Comparison of ENCODE assay signal across 10 mouse cellular contexts in the genomic region with DNA sequence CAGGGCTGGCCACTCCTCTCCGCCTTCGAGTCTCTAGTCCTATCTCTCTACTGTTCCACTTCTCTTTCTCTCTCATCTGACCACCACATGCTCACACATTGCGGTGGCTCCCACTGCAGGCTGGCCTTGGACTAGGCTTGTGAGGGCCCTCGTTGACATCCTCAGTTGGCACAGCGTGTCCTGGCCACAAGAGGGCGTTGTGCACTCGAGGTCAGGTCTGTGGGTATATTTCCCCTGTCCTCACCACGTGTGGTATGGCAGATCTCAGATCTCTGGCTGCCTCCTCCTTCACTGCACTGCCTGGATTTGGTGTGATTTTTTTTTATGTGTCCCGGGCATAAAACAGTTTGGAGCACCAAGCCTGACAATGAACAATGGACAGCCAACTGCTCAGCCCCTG. TPM values are rescaled to one million over a fixed set of nuclear protein-coding genes. Genes with fewer than 3 reads are reported as not detected.
DNase-seq lines count a peak whose midpoint lies in the region; ATAC-seq and TF ChIP-seq lines count a peak whose summit lies in the region.
"Had no signal": no experiment of that assay in that cellular context is flagged by ENCODE, and none has a peak within 500 bp of the region (broad histone marks: within the 10 kb centered on the region; RNA-seq: fewer than 3 reads in every experiment).

No protein-coding gene starts in this region.

- TF ChIP-seq EP300 in CH12.LX (IDR thresholded peaks at IDR 0.05; ENCODE audit: low read length) = no peak

- peak; percentile 47 to 95 for TF ChIP-seq CTCF in CH12.LX (conservative IDR thresholded peaks at IDR 0.05 in 1 of 2, IDR thresholded peaks at IDR 0.05 in 1 of 2; ENCODE audit: low read depth in 2 of 2, low read length in 2 of 2)

- H3K4me3 ChIP-seq in kidney, embryonic 16.5 days (ENCODE audit: low read length) = no peak overlapping the region
- H3K4me3 ChIP-seq in CH12.LX (replicated peaks in 1 of 3; ENCODE audit: low read depth in 2 of 3, low read length in 2 of 3, poor library complexity in 1 of 3) = no peak overlapping the region
- H3K4me3 ChIP-seq in liver, embryonic 12.5 days = no peak overlapping the region
- H3K4me3 ChIP-seq: neural tube, embryonic 13.5 days had no signal

- peaks cover 7% of the 10 kb centered on the region; the same call in 1 of the 2 replicates for H3K4me1 ChIP-seq in kidney, embryonic 16.5 days (ENCODE audit: insufficient read depth, low read length)
- H3K4me1 ChIP-seq in CH12.LX (ENCODE audit: control insufficient read depth in 1 of 2, insufficient read depth in 2 of 2) = peaks cover 12 to 29% of the 10 kb centered on the region in 2 experiments
- peaks cover 10% of the 10 kb centered on the region for H3K4me1 ChIP-seq in liver, embryonic 12.5 days

- TF ChIP-seq RAD21 in CH12.LX (IDR thresholded peaks at IDR 0.05; ENCODE audit: low read depth, low read length) = peak; percentile 49

- H3K36me3 ChIP-seq in kidney, embryonic 16.5 days (ENCODE audit: insufficient read depth, low read length) = no peaks in the 10 kb centered on the region
- H3K36me3 ChIP-seq in CH12.LX (replicated peaks in 1 of 2; ENCODE audit: control insufficient read depth in 1 of 2, insufficient read depth in 1 of 2, low read length in 1 of 2) = no peaks in the 10 kb centered on the region
- H3K36me3 ChIP-seq in liver, embryonic 12.5 days = no peaks in the 10 kb centered on the region
- H3K36me3 ChIP-seq: neural tube, embryonic 13.5 days had no signal

- no peak for DNase-seq in kidney, adult 9 months
- DNase-seq in A20 (ENCODE audit: low read depth, low spot score) (peak; percentile 67), CH12.LX (ENCODE audit: extremely low read depth) (peak; percentile 64)
- DNase-seq in cerebellum, adult 9-11 months = no peak
- DNase-seq in neural tube, embryonic 10.5 days (ENCODE audit: extremely low spot score, low spot score) = no peak
- DNase-seq in frontal cortex, postnatal 25 days (ENCODE audit: low spot score in 2 of 2) = no peak
- DNase-seq: gastrocnemius, postnatal 25 days had no signal

- 48% methylated on average over 9 of the region's 9 CpGs for WGBS in kidney, embryonic 16.5 days
- 33% methylated on average over 9 of the region's 9 CpGs for whole genome bisulfite sequencing in liver, embryonic 12.5 days (ENCODE audit: insufficient replicate concordance)

- in situ Hi-C loops in CH12.LX (cut with MboI; ENCODE audit: low pct_ligation_motif_present, low pct_unique_long_range_greater_than_20kb, low sequenced_read_pairs) = no loop called here

- H3K9me3 ChIP-seq in kidney, embryonic 16.5 days (ENCODE audit: low read length) = no peaks in the 10 kb centered on the region
- H3K9me3 ChIP-seq in CH12.LX (replicated peaks; ENCODE audit: low read length) = no peaks in the 10 kb centered on the region
- no peaks in the 10 kb centered on the region for H3K9me3 ChIP-seq in liver, embryonic 12.5 days (replicated peaks)
- H3K9me3 ChIP-seq: neural tube, embryonic 13.5 days had no signal

- no peak overlapping the region for H3K27ac ChIP-seq in kidney, embryonic 16.5 days (ENCODE audit: low read length)
- no peak overlapping the region for H3K27ac ChIP-seq in CH12.LX (ENCODE audit: insufficient read depth, low read depth)
- no peak overlapping the region for H3K27ac ChIP-seq in liver, embryonic 12.5 days
- H3K27ac ChIP-seq: neural tube, embryonic 13.5 days had no signal

- H3K79me2 ChIP-seq in CH12.LX (replicated peaks; ENCODE audit: control insufficient read depth, extremely low read depth, insufficient read depth, poor library complexity, severe bottlenecking) = no peaks in the 10 kb centered on the region

- dilution Hi-C loops in CH12.LX (cut with MboI; ENCODE audit: extremely low pct_ligation_motif_present, extremely low pct_unique_long_range_greater_than_20kb, low sequenced_read_pairs) = no loop called here

- no peak overlapping the region for H3K4me2 ChIP-seq in kidney, embryonic 16.5 days (replicated peaks; ENCODE audit: low read depth, low read length)
- no peak overlapping the region for H3K4me2 ChIP-seq in CH12.LX (ENCODE audit: insufficient read depth, low read depth, poor library complexity, severe bottlenecking)
- no peak overlapping the region for H3K4me2 ChIP-seq in liver, embryonic 12.5 days
- H3K4me2 ChIP-seq: neural tube, embryonic 13.5 days had no signal

- H3K27me3 ChIP-seq in kidney, embryonic 16.5 days (ENCODE audit: insufficient read depth, low read length) = no peaks in the 10 kb centered on the region
- H3K27me3 ChIP-seq in CH12.LX (replicated peaks) = no peaks in the 10 kb centered on the region
- no peaks in the 10 kb centered on the region for H3K27me3 ChIP-seq in liver, embryonic 12.5 days (replicated peaks)
- H3K27me3 ChIP-seq: neural tube, embryonic 13.5 days had no signal

- H3K9ac ChIP-seq in kidney, embryonic 16.5 days (replicated peaks; ENCODE audit: low read length) = no peak overlapping the region
- no peak overlapping the region for H3K9ac ChIP-seq in CH12.LX (ENCODE audit: insufficient read depth, low read depth)
- no peak overlapping the region for H3K9ac ChIP-seq in liver, embryonic 12.5 days
- H3K9ac ChIP-seq: neural tube, embryonic 13.5 days had no signal

- ATAC-seq in kidney, embryonic 16.5 days (ENCODE audit: low FRiP score, low TSS enrichment) = 0 out of 2 replicates have a peak, but pooled peaks have one; percentile 5
- 0 out of 2 replicates have a peak, but pooled peaks have one; percentile 13 for ATAC-seq in liver, embryonic 12.5 days

- no peak for TF ChIP-seq POLR2A in CH12.LX (IDR thresholded peaks at IDR 0.05; ENCODE audit: low read depth, low read length)

TF ChIP-seq in CH12.LX, 34 proteins besides CTCF, POLR2A, EP300 and RAD21 (continues in another document):
- TF ChIP-seq JUN (IDR thresholded peaks at IDR 0.05; ENCODE audit: insufficient read depth, low read depth, low read length) = no peak
- TF ChIP-seq KAT2A (IDR thresholded peaks at IDR 0.05; ENCODE audit: insufficient replicate concordance, low read length) = no peak
- TF ChIP-seq MEF2A (IDR thresholded peaks at IDR 0.05; ENCODE audit: borderline replicate concordance, low read depth, low read length) = no peak; the same call in 1 of the 2 replicates
- TF ChIP-seq UBTF (IDR thresholded peaks at IDR 0.05; ENCODE audit: low read depth, low read length) = no peak
- TF ChIP-seq TCF12 (IDR thresholded peaks at IDR 0.05; ENCODE audit: low read depth, low read length) = no peak
- TF ChIP-seq HCFC1 (IDR thresholded peaks at IDR 0.05; ENCODE audit: low read depth, low read length) = no peak
- TF ChIP-seq USF1 (IDR thresholded peaks at IDR 0.05; ENCODE audit: low read depth, low read length) = no peak
- no peak for TF ChIP-seq ELF1 (IDR thresholded peaks at IDR 0.05; ENCODE audit: low read depth, low read length)
- no peak for TF ChIP-seq ZMIZ1 (IDR thresholded peaks at IDR 0.05; ENCODE audit: low read depth, low read length)
- peak; percentile 76 for TF ChIP-seq MAX (IDR thresholded peaks at IDR 0.05; ENCODE audit: low read length)
- no peak for TF ChIP-seq NELFE (IDR thresholded peaks at IDR 0.05; ENCODE audit: low read depth, low read length)
- no peak for TF ChIP-seq TBP (conservative IDR thresholded peaks at IDR 0.05; ENCODE audit: low read depth, low read length)
- TF ChIP-seq CHD1 (IDR thresholded peaks at IDR 0.05; ENCODE audit: low read depth, low read length) = no peak
- TF ChIP-seq ETS1 (conservative IDR thresholded peaks at IDR 0.05; ENCODE audit: low read depth, low read length) = no peak
- TF ChIP-seq MXI1 (IDR thresholded peaks at IDR 0.05; ENCODE audit: low read depth, low read length) = peak; percentile 55; the same call in 1 of the 2 replicates
- no peak for TF ChIP-seq POLR2AphosphoS2 (IDR thresholded peaks at IDR 0.05; ENCODE audit: low read depth, low read length)
- no peak for TF ChIP-seq MAZ (IDR thresholded peaks at IDR 0.05; ENCODE audit: low read depth, low read length)
- peak; percentile 71 for TF ChIP-seq SMC3 (IDR thresholded peaks at IDR 0.05; ENCODE audit: low read depth, low read length)
- no peak for TF ChIP-seq ZKSCAN1 (IDR thresholded peaks at IDR 0.05; ENCODE audit: borderline replicate concordance, low read depth, low read length)
- TF ChIP-seq IRF4 (IDR thresholded peaks at IDR 0.05; ENCODE audit: low read depth, low read length) = peak; percentile 42; the same call in 1 of the 2 replicates
- TF ChIP-seq CHD2 (IDR thresholded peaks at IDR 0.05; ENCODE audit: low read length) = no peak
- TF ChIP-seq MAFK (IDR thresholded peaks at IDR 0.05; ENCODE audit: insufficient replicate concordance, low read length) = no peak
- TF ChIP-seq NRF1 (IDR thresholded peaks at IDR 0.05; ENCODE audit: low read depth, low read length) = no peak
- TF ChIP-seq ZC3H11A (IDR thresholded peaks at IDR 0.05; ENCODE audit: low read depth, low read length) = no peak
- TF ChIP-seq GABPA (IDR thresholded peaks at IDR 0.05; ENCODE audit: insufficient replicate concordance, low read depth, low read length) = no peak

RNA-seq across cellular contexts. Expression of gene Rack1, which starts 23.5 kb away (rescaled TPM):
- polyA plus RNA-seq in kidney, embryonic 16.5 days (2015; fragmentation: Nextera tagmentation; extraction: Ambion mirVana) = 712 and 779 TPM in 2 replicates
- total RNA-seq in CH12.LX (2012; rRNA removed) = 5,582 and 6,330 TPM in 2 replicates
- total RNA-seq in CH12.LX (2014; rRNA removed) = 4,885 and 5,265 TPM in 2 replicates
- 3,744 and 4,313 TPM in 2 replicates for polyA plus RNA-seq in CH12.LX (2012; ENCODE audit: insufficient read length, low read depth)
- polyA plus RNA-seq in liver, embryonic 12.5 days (2016; fragmentation: Nextera tagmentation; extraction: Ambion mirVana) = 735 and 768 TPM in 2 replicates

RNA-seq across cellular contexts. Expression of gene Trim41, which starts 40.5 kb away (rescaled TPM):
- 7.1 and 7.2 TPM in 2 replicates for polyA plus RNA-seq in kidney, embryonic 16.5 days (2015; fragmentation: Nextera tagmentation; extraction: Ambion mirVana)
- total RNA-seq in CH12.LX (2012; rRNA removed) (30.2 and 36.0 TPM in 2 replicates), CH12.LX (2014; rRNA removed) (18.8 and 20.9 TPM in 2 replicates)
- 51.6 and 63.7 TPM in 2 replicates for polyA plus RNA-seq in CH12.LX (2012; ENCODE audit: insufficient read length, low read depth)
- 2.1 and 2.3 TPM in 2 replicates for polyA plus RNA-seq in liver, embryonic 12.5 days (2016; fragmentation: Nextera tagmentation; extraction: Ambion mirVana)

RNA-seq across cellular contexts. Expression of gene Trim7, which starts 49.3 kb away (rescaled TPM):
- polyA plus RNA-seq in kidney, embryonic 16.5 days (2015; fragmentation: Nextera tagmentation; extraction: Ambion mirVana) = 4.4 and 4.8 TPM in 2 replicates
- total RNA-seq in CH12.LX (2012; rRNA removed) = 20.8 and 34.6 TPM in 2 replicates
- 9.2 and 9.5 TPM in 2 replicates for total RNA-seq in CH12.LX (2014; rRNA removed)
- 11.6 and 15.1 TPM in 2 replicates for polyA plus RNA-seq in CH12.LX (2012; ENCODE audit: insufficient read length, low read depth)
- polyA plus RNA-seq in liver, embryonic 12.5 days (2016; fragmentation: Nextera tagmentation; extraction: Ambion mirVana) = not detected in 2 replicates

RNA-seq across cellular contexts. Expression of gene Gm12184, which starts 49.8 kb away (rescaled TPM):
- polyA plus RNA-seq in kidney, embryonic 16.5 days (2015; fragmentation: Nextera tagmentation; extraction: Ambion mirVana) = 0.86 and 1.2 TPM in 2 replicates
- total RNA-seq in CH12.LX (2012; rRNA removed) (6.8 and 7.1 TPM in 2 replicates), CH12.LX (2014; rRNA removed) (51.6 and 61.0 TPM in 2 replicates)
- polyA plus RNA-seq in CH12.LX (2012; ENCODE audit: insufficient read length, low read depth) = 5.6 and 17.1 TPM in 2 replicates
- polyA plus RNA-seq in liver, embryonic 12.5 days (2016; fragmentation: Nextera tagmentation; extraction: Ambion mirVana) = 4.1 and 5.0 TPM in 2 replicates

Comparison
In these comparisons a context has a peak if more than half of its experiments do, and no peak if none do; other contexts are left out.
1. DNase-seq: peak in A20 (single experiment) and CH12.LX (single experiment); none in kidney, adult 9 months (single experiment), cerebellum, adult 9-11 months (single experiment), neural tube, embryonic 10.5 days (single experiment) and frontal cortex, postnatal 25 days (0 of 2).